Mouse (Mus musculus): ENCODE measurements around the gene Tom1.

GRCm38 (mm10) chr8:75018274-75018972, 15.1 kb upstream of the Tom1 start:
- no peak for TF ChIP-seq POLR2A (IDR thresholded peaks at IDR 0.05; ENCODE audit: borderline replicate concordance, extremely low read depth, insufficient read depth, insufficient read length, poor library complexity, severe bottlenecking)
- TF ChIP-seq CTCF (IDR thresholded peaks at IDR 0.05; ENCODE audit: borderline replicate concordance, extremely low read depth, insufficient read depth, insufficient read length): no peak
